Mouse (Mus musculus) limb, embryonic 14.5 days (tissue): Measurements from ENCODE around the gene Gm49322. TPM values are rescaled to one million over a fixed set of nuclear protein-coding genes. Genes with fewer than 3 reads are reported as not detected.
A peak's percentile ranks its signal among the peaks of the same experiment; 100 is the strongest.

Experiments
- ATAC-seq: fragments of 200-750 bp; cut with Nextera tagmentation; 2 replicates; pipeline ENCODE4 v1.8.0; 2017; ENCODE audit warnings: low read depth, moderate number of reproducible peaks, moderate TSS enrichment; ENCODE audit not compliant: low FRiP score
- DNase-seq: peaks from one replicate; pipeline ENCODE4 v3.0.0-alpha.2; 2015; ENCODE audit warnings: low spot score
- H3K27ac ChIP-seq: fragments of 300-500 bp; sonication (generic); replicated peaks from 2 replicates; pipeline ENCODE4 v1.5.1; 2014; ENCODE audit warnings: low read depth, mild to moderate bottlenecking, low read length, moderate library complexity, mixed read lengths
- H3K27me3 ChIP-seq: fragments of 300-500 bp; sonication (generic); 2 replicates; pipeline ENCODE4 v1.6.1; 2014; ENCODE audit warnings: low read length, mixed read lengths; ENCODE audit not compliant: control insufficient read depth, insufficient read depth
- H3K36me3 ChIP-seq: fragments of 300-500 bp; sonication (generic); 2 replicates; pipeline ENCODE4 v1.6.1; 2014; ENCODE audit warnings: mild to moderate bottlenecking, low read length, moderate library complexity, mixed read lengths; ENCODE audit not compliant: control insufficient read depth, insufficient read depth
- H3K4me1 ChIP-seq: fragments of 300-500 bp; sonication (generic); 2 replicates; pipeline ENCODE4 v1.6.1; 2014; ENCODE audit warnings: antibody characterized with exemption, low read length, mixed read lengths; ENCODE audit not compliant: control insufficient read depth, insufficient read depth
- H3K4me2 ChIP-seq: fragments of 300-500 bp; sonication (generic); replicated peaks from 2 replicates; pipeline ENCODE4 v1.6.1; 2014; ENCODE audit warnings: low read depth, mild to moderate bottlenecking, low read length, moderate library complexity; ENCODE audit not compliant: severe bottlenecking
- H3K4me3 ChIP-seq: fragments of 300-500 bp; sonication (generic); replicated peaks from 2 replicates; pipeline ENCODE4 v1.5.1; 2014; ENCODE audit warnings: low read length
- H3K9ac ChIP-seq: fragments of 300-500 bp; sonication (generic); 2 replicates; pipeline ENCODE4 v1.6.1; 2014; ENCODE audit warnings: mild to moderate bottlenecking, low read depth, low read length, moderate library complexity; ENCODE audit not compliant: severe bottlenecking
- H3K9me3 ChIP-seq: fragments of 300-500 bp; sonication (generic); 2 replicates; pipeline ENCODE4 v1.6.1; 2016; ENCODE audit warnings: low read length; ENCODE audit not compliant: control insufficient read depth
- POLR2A ChIP-seq: fragments of 200-500 bp; IDR thresholded peaks from 2 replicates; pipeline ENCODE4 v1.8.0; 2012; ENCODE audit warnings: inconsistent platforms, mild to moderate bottlenecking, moderate library complexity, borderline replicate concordance; ENCODE audit not compliant: insufficient read depth, insufficient read length; ENCODE audit errors: extremely low read depth
- WGBS: fragments of 180-500 bp; shearing (Covaris S2); extraction: QIAGEN DNeasy Blood & Tissue Kit; methylation state at CpG from one replicate; pipeline ENCODE4 v1.1.7; 2014; 5-methylcytosine and 5-hydroxymethylcytosine counted together
- polyA plus RNA-seq, 2 experiments: library from polyadenylated mRNA; depleted of rRNA in 1 of 2; stranded (reverse) in 1 of 2; unstranded in 1 of 2; fragments of >200 nt; fragmentation: Nextera tagmentation in 1 of 2; extraction: Ambion mirVana in 1 of 2; gene quantifications; 2 replicates each; pipeline versions ENCODE4 v1.2.1 to v1.2.3; 2012 to 2014

Gene Gm49322
- polyA plus RNA-seq, 2 experiments, result 2.8 to 5.6 TPM

DNA sequence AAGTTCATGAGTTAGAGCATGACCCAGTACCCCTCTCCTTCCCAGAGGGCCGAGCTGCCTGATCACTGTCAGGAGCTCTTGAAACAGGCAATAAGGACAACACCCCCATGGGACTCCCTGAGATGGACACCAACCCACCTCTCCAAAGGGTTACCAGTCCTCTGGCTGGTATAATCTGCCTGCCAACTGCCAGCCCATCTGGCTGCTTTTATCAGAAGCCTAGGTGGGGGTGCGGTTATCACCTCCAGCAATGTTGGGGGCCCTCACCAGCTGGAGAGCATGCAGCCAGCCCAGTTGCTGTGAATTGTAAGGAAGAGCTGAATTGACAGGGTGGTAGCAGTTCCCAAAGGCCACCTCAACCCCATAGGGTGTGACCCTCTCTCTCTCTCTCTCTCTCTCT is 33.3 kb upstream of the Gm49322 start:
- Histone ChIP-seq H3K9me3 (no peaks in the 10 kb centered on the region), H3K4me1 (peaks cover 45% of the 10 kb centered on the region), H3K4me3 (no peak overlapping the region), H3K27me3 (no peaks in the 10 kb centered on the region), H3K36me3 (peaks cover 11% of the 10 kb centered on the region), H3K9ac (no peak overlapping the region), H3K27ac (no peak overlapping the region), H3K4me2 (no peak overlapping the region)
- 69% methylated on average over 2 of the region's 2 CpGs for WGBS
- TF ChIP-seq POLR2A, result no peak
- no peak for ATAC-seq
- DNase-seq, result no peak

- Histone ChIP-seq H3K4me3 (no peak overlapping the region), H3K36me3 (no peaks in the 10 kb centered on the region), H3K27ac (no peak overlapping the region), H3K4me1 (peaks cover 53% of the 10 kb centered on the region), H3K27me3 (no peaks in the 10 kb centered on the region), H3K9me3 (no peaks in the 10 kb centered on the region), H3K4me2 (no peak overlapping the region), H3K9ac (no peak overlapping the region)
- TF ChIP-seq POLR2A, result no peak
- ATAC-seq (no peak), DNase-seq (no peak)
- 58% methylated on average over 9 of the region's 9 CpGs for WGBS
Observed at GRCm38 (mm10) chr10:80573944-80574343, 31.9 kb upstream of the Gm49322 start.

- Histone ChIP-seq H3K4me2 (no peak overlapping the region), H3K4me1 (peaks cover 50% of the 10 kb centered on the region), H3K4me3 (peak overlapping the region; percentile 86; the same call in 1 of the 2 replicates), H3K36me3 (no peaks in the 10 kb centered on the region), H3K27me3 (no peaks in the 10 kb centered on the region), H3K27ac (no peak overlapping the region), H3K9me3 (no peaks in the 10 kb centered on the region), H3K9ac (no peak overlapping the region; the same call in 1 of the 2 replicates)
- DNase-seq (no peak), ATAC-seq (no peak)
- WGBS, result 79% methylated on average over 3 of the region's 3 CpGs
- no peak for TF ChIP-seq POLR2A
Observed at GRCm38 (mm10) chr10:80574896-80575295, 30.9 kb upstream of the Gm49322 start.

DNA sequence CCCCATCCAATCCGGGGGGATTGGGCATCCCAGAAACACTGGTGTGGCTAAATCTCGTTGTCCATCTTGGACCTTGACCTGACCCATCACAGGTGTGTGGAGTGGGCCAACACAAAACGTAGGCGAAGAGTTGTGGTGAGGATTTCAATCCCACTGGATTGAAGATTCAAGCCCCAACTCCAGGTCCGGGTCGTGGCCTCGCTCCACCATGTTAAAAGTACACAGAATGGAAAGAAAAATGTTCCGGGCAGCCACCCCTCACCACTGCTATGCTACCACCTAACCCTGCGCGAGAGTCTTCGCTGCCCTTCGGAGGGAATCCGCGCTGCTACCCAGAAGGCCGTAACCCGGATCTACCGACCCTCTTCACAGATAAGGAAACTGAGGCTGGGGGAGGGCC is 29.9 kb upstream of the Gm49322 start:
- H3K4me1 ChIP-seq, result peaks cover 44% of the 10 kb centered on the region
- no peak overlapping the region for H3K27ac ChIP-seq
- H3K4me3 ChIP-seq, result peak overlapping the region; percentile 86

DNA sequence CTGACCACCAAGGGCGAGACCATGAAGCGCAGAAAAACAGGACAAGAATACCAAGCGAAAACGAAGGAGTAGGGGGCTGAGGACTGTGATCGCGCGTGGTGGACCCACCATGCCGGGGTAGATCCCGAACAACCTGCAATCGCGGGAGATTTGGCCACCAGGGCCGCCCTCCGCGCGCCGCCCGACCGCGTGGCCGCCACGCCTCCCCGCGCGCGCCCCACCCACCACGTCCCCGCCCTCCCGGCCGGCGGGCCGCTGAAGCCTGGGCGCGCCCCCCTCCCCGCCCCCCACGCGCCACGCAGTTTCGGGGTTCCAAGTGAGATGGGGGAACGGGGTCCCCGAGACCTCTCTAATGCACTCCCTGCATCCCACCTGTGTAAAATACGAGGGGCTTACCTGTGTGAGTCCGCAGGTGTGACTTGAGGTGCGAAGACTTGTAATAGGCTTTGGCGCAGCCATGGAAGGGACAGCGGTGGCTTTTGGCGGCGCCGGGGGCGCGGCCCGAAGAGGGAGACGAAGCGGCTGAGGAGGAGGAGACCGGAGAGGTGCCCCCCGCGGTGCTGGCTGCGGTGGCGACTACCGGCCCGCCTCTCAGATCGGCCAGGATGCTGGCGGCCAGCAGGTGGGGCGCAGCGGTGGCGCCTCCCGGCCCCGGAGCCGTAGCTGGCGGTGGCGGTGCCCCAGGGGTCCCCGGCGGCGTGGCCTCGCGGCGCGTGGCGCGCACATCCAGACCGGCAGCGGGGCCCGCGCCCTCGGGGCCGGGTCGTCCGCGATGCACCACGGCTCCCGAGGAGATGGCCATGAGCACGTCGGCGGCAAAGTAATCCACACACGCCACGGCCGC is 29.2 kb upstream of the Gm49322 start:
- DNase-seq (peak; percentile 52), ATAC-seq (peak; percentile 13)
- H3K27me3 ChIP-seq, result no peaks in the 10 kb centered on the region
- H3K9ac ChIP-seq, result peak overlapping the region; percentile 76
- no peaks in the 10 kb centered on the region for H3K9me3 ChIP-seq
- peak overlapping the region; percentile 91 for H3K4me2 ChIP-seq
- peaks cover 38% of the 10 kb centered on the region for H3K4me1 ChIP-seq
- H3K27ac ChIP-seq, result peak overlapping the region; percentile 83
- H3K4me3 ChIP-seq, result peak overlapping the region; percentile 86
- no peak for TF ChIP-seq POLR2A
- 1% methylated on average over 65 of the region's 96 CpGs for WGBS
- peaks cover 4% of the 10 kb centered on the region; the same call in 1 of the 2 replicates for H3K36me3 ChIP-seq

More for the DNA sequence above, 29.9 kb upstream of the Gm49322 start:
- WGBS, result 17% methylated on average over 17 of the region's 17 CpGs
- peak overlapping the region; percentile 76 for H3K9ac ChIP-seq
- TF ChIP-seq POLR2A, result no peak
- no peak for ATAC-seq
- H3K9me3 ChIP-seq, result no peaks in the 10 kb centered on the region
- H3K27me3 ChIP-seq, result no peaks in the 10 kb centered on the region
- peak overlapping the region; percentile 91 for H3K4me2 ChIP-seq
- H3K36me3 ChIP-seq, result no peaks in the 10 kb centered on the region
- no peak for DNase-seq
